Mouse (Mus musculus) limb, embryonic 14.5 days (tissue): ENCODE results near the gene Gm281. TPM values are rescaled to one million over a fixed set of nuclear protein-coding genes. Genes with fewer than 3 reads are reported as not detected.

ENCODE experiments used
- ATAC-seq: fragments of 200-750 bp; cut with Nextera tagmentation; 2 replicates; pipeline ENCODE4 v1.8.0; 2017; ENCODE audit warnings: low read depth, moderate number of reproducible peaks, moderate TSS enrichment; ENCODE audit not compliant: low FRiP score
- DNase-seq: peaks from one replicate; pipeline ENCODE4 v3.0.0-alpha.2; 2015; ENCODE audit warnings: low spot score
- H3K27ac ChIP-seq: fragments of 300-500 bp; sonication (generic); replicated peaks from 2 replicates; pipeline ENCODE4 v1.5.1; 2014; ENCODE audit warnings: low read depth, mild to moderate bottlenecking, low read length, moderate library complexity, mixed read lengths
- H3K27me3 ChIP-seq: fragments of 300-500 bp; sonication (generic); 2 replicates; pipeline ENCODE4 v1.6.1; 2014; ENCODE audit warnings: low read length, mixed read lengths; ENCODE audit not compliant: control insufficient read depth, insufficient read depth
- H3K36me3 ChIP-seq: fragments of 300-500 bp; sonication (generic); 2 replicates; pipeline ENCODE4 v1.6.1; 2014; ENCODE audit warnings: mild to moderate bottlenecking, low read length, moderate library complexity, mixed read lengths; ENCODE audit not compliant: control insufficient read depth, insufficient read depth
- H3K4me1 ChIP-seq: fragments of 300-500 bp; sonication (generic); 2 replicates; pipeline ENCODE4 v1.6.1; 2014; ENCODE audit warnings: antibody characterized with exemption, low read length, mixed read lengths; ENCODE audit not compliant: control insufficient read depth, insufficient read depth
- H3K4me2 ChIP-seq: fragments of 300-500 bp; sonication (generic); replicated peaks from 2 replicates; pipeline ENCODE4 v1.6.1; 2014; ENCODE audit warnings: low read depth, mild to moderate bottlenecking, low read length, moderate library complexity; ENCODE audit not compliant: severe bottlenecking
- H3K4me3 ChIP-seq: fragments of 300-500 bp; sonication (generic); replicated peaks from 2 replicates; pipeline ENCODE4 v1.5.1; 2014; ENCODE audit warnings: low read length
- H3K9ac ChIP-seq: fragments of 300-500 bp; sonication (generic); 2 replicates; pipeline ENCODE4 v1.6.1; 2014; ENCODE audit warnings: mild to moderate bottlenecking, low read depth, low read length, moderate library complexity; ENCODE audit not compliant: severe bottlenecking
- H3K9me3 ChIP-seq: fragments of 300-500 bp; sonication (generic); 2 replicates; pipeline ENCODE4 v1.6.1; 2016; ENCODE audit warnings: low read length; ENCODE audit not compliant: control insufficient read depth
- POLR2A ChIP-seq: fragments of 200-500 bp; IDR thresholded peaks from 2 replicates; pipeline ENCODE4 v1.8.0; 2012; ENCODE audit warnings: inconsistent platforms, mild to moderate bottlenecking, moderate library complexity, borderline replicate concordance; ENCODE audit not compliant: insufficient read depth, insufficient read length; ENCODE audit errors: extremely low read depth
- WGBS: fragments of 180-500 bp; shearing (Covaris S2); extraction: QIAGEN DNeasy Blood & Tissue Kit; methylation state at CpG from one replicate; pipeline ENCODE4 v1.1.7; 2014; 5-methylcytosine and 5-hydroxymethylcytosine counted together
- polyA plus RNA-seq, 2 experiments: library from polyadenylated mRNA; depleted of rRNA in 1 of 2; stranded (reverse) in 1 of 2; unstranded in 1 of 2; fragments of >200 nt; fragmentation: Nextera tagmentation in 1 of 2; extraction: Ambion mirVana in 1 of 2; gene quantifications; 2 replicates each; pipeline versions ENCODE4 v1.2.1 to v1.2.3; 2012 to 2014

The Gm281 gene
- polyA plus RNA-seq, 2 experiments: 0.03 to 0.08 TPM

DNA sequence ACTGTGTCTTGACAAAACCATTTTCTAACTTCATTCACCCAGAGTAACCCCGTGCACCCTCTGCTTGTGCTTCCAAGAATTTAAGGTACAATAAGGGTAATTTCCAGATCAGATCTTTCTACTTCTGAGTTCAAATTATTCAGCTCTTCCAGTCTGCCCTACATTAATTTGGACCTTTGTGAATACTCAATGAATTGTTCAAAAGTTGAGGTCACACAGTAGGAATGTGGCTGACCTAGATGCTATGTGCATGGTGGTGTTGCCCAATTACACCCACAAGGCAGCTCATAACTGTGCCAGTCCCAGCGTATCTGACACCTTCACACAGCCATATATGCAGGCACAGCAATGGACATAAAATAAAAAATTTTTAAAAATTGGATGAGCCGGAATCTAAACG is 30.4 kb upstream of the Gm281 start:
- Histone ChIP-seq H3K9me3 (no peaks in the 10 kb centered on the region), H3K4me3 (no peak overlapping the region), H3K27me3 (no peaks in the 10 kb centered on the region), H3K4me2 (no peak overlapping the region), H3K4me1 (no peaks in the 10 kb centered on the region), H3K27ac (no peak overlapping the region), H3K36me3 (peaks cover 26% of the 10 kb centered on the region), H3K9ac (no peak overlapping the region)
- no peak for DNase-seq
- no peak for ATAC-seq
- no peak for TF ChIP-seq POLR2A
- 94% methylated on average over 4 of the region's 4 CpGs for WGBS

DNA sequence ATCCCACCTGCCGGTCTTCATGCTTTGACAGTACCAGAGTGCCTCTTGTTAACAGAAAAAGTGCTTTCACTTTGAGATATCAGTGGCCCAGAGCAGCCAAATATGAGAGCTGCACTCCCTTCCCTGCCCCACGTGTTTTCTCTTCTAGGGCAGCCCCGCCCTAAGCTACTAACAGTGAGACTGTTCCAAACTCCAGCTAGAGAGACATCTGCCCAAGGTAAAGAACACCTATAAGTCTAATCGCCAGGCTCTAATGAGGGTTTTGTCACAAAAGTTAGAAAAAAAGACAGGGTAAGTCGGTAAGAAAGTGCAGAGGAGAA is 19.7 kb upstream of the Gm281 start:
- no peak for ATAC-seq

DNA sequence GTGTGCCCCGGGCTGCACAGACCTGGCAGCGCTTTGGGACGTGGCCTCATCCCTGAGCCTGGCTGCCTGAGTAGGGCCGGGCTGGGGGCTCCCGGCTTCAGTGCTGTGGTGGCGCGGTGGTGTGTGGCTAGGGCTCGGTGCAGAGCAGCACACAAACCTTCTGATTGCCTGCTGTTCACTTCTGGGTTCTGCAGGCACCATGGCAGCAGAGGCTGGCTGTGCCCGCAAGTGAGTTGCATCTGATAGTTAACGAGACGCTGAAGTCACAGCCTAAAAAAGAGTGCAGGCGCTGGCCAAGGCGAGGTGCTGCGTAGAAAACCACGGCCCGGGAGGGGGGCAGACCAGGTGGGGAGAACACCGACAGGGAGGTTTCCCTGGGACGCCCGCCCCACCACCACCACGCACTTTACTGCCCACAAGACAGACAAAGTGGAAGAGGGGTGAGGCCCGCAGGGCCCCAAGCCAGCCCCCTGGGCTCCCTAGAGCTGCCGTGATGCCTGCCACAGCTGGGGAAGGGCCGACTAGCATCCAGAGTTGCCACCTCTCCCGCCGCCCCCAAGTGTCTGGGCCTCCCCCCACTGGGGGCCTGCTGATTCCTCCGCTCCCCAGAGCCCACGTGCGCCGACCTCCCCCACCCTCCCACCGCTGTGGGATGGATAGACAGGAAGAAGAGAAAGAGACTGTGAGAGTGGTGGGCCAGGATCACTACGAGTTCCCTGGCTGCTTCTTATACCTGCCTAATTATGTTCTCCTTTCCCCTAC is 19.2 kb upstream of the Gm281 start:
- no peak for DNase-seq
- H3K4me2 ChIP-seq: peak overlapping the region; percentile 75
- peak; percentile 50 for ATAC-seq
- TF ChIP-seq POLR2A: no peak
- 22% methylated on average over 27 of the region's 31 CpGs for WGBS
- H3K4me3 ChIP-seq: peak overlapping the region; percentile 35
- H3K9me3 ChIP-seq: 0 out of 2 replicates have a peak, but pooled peaks cover 5% of the 10 kb centered on the region
- no peak overlapping the region for H3K27ac ChIP-seq
- H3K27me3 ChIP-seq: no peaks in the 10 kb centered on the region
- no peaks in the 10 kb centered on the region for H3K36me3 ChIP-seq
- H3K4me1 ChIP-seq: peaks cover 8% of the 10 kb centered on the region; the same call in 1 of the 2 replicates
- peak overlapping the region; percentile 62 for H3K9ac ChIP-seq

More for the DNA sequence above, 19.7 kb upstream of the Gm281 start:
- peaks cover 8% of the 10 kb centered on the region; the same call in 1 of the 2 replicates for H3K4me1 ChIP-seq
- H3K27ac ChIP-seq: no peak overlapping the region
- H3K9ac ChIP-seq: no peak overlapping the region; the same call in 1 of the 2 replicates
- no peaks in the 10 kb centered on the region for H3K27me3 ChIP-seq
- peak overlapping the region; percentile 35 for H3K4me3 ChIP-seq
- H3K9me3 ChIP-seq: 0 out of 2 replicates have a peak, but pooled peaks cover 5% of the 10 kb centered on the region
- DNase-seq: no peak
- TF ChIP-seq POLR2A: no peak
- H3K36me3 ChIP-seq: no peaks in the 10 kb centered on the region
- WGBS: 37% methylated on average over 5 of the region's 5 CpGs
- H3K4me2 ChIP-seq: peak overlapping the region; percentile 75

DNA sequence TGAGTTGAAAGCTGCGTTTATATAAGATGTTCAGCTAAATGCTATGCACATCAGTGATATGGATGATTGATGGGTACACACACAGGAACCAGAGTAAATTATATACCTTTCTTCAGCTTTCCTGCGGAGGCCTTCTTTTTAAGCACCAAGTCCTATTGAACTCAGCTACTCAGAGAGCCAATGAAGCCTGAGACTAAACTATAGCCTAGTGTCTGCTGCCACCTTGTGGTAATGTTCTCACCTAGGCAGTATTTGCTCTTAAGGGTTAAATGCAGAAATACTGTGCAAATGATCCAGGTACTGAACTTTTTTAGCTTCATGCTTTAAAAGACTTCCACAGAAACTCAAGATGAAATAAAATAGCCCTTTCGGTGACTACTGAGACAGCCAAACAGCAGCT is 3.4 kb upstream of the Gm281 start:
- WGBS: 35% methylated on average over 3 of the region's 3 CpGs
- peak; percentile 63 for ATAC-seq
- Histone ChIP-seq H3K9me3 (no peaks in the 10 kb centered on the region), H3K9ac (no peak overlapping the region), H3K4me3 (no peak overlapping the region), H3K27ac (no peak overlapping the region), H3K4me1 (no peaks in the 10 kb centered on the region), H3K36me3 (no peaks in the 10 kb centered on the region), H3K27me3 (no peaks in the 10 kb centered on the region), H3K4me2 (no peak overlapping the region)
- no peak for TF ChIP-seq POLR2A
- peak; percentile 95 for DNase-seq

DNA sequence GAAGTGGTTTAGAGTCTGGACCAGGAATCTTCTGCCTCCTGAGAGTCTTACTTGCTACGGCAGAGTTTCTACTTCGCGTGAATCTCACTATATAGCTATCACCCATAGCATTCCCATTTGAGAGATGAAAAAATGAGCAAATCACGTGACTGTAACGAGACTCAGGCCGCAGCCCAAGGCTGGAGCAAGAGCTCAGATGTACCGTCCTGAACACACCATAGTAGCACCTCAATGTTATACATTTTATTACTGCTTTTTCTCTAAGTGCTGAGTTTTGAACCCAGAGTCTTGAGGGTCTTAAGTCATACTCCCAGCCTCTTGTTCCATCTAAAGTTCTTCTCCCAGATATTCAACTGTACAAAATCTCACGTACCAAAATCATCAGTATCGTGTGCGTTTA is 2.9 kb upstream of the Gm281 start:
- H3K36me3 ChIP-seq: no peaks in the 10 kb centered on the region
- H3K4me2 ChIP-seq: no peak overlapping the region
- no peak overlapping the region for H3K4me3 ChIP-seq
- ATAC-seq: no peak
- H3K27me3 ChIP-seq: no peaks in the 10 kb centered on the region
- H3K9me3 ChIP-seq: no peaks in the 10 kb centered on the region
- H3K4me1 ChIP-seq: no peaks in the 10 kb centered on the region
- 82% methylated on average over 10 of the region's 10 CpGs for WGBS
- no peak for TF ChIP-seq POLR2A
- H3K27ac ChIP-seq: no peak overlapping the region
- no peak overlapping the region for H3K9ac ChIP-seq
- DNase-seq: no peak

DNA sequence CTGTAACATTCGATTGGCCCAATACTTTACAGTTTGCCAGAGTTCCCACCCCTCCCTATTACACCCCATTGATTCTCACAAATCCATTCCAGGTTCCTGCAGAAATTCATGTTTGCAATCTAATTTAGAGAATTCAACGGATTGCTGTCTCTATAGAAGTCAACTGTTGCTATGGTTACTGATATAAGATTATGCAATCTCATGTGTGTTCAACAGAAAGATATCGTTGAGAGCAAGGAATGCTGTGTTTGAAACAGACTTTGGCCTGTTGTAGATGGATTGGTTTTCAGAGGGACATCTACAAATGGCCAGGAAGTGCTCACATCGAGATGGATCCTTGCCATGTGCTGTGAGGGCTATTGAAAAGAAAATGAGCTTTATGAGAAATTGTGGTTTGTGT is 929 bp upstream of the Gm281 start:
- H3K4me3 ChIP-seq: no peak overlapping the region
- H3K36me3 ChIP-seq: no peaks in the 10 kb centered on the region
- H3K4me2 ChIP-seq: no peak overlapping the region
- no peak for DNase-seq
- no peak overlapping the region for H3K27ac ChIP-seq
- no peaks in the 10 kb centered on the region for H3K27me3 ChIP-seq
- no peak for TF ChIP-seq POLR2A
- peaks cover 3% of the 10 kb centered on the region; the same call in 1 of the 2 replicates for H3K4me1 ChIP-seq
- no peaks in the 10 kb centered on the region for H3K9me3 ChIP-seq
- no peak for ATAC-seq
- no peak overlapping the region for H3K9ac ChIP-seq
- 65% methylated on average over 4 of the region's 4 CpGs for WGBS
